26 mouse cellular contexts compared by ENCODE assay signal in the genomic region with DNA sequence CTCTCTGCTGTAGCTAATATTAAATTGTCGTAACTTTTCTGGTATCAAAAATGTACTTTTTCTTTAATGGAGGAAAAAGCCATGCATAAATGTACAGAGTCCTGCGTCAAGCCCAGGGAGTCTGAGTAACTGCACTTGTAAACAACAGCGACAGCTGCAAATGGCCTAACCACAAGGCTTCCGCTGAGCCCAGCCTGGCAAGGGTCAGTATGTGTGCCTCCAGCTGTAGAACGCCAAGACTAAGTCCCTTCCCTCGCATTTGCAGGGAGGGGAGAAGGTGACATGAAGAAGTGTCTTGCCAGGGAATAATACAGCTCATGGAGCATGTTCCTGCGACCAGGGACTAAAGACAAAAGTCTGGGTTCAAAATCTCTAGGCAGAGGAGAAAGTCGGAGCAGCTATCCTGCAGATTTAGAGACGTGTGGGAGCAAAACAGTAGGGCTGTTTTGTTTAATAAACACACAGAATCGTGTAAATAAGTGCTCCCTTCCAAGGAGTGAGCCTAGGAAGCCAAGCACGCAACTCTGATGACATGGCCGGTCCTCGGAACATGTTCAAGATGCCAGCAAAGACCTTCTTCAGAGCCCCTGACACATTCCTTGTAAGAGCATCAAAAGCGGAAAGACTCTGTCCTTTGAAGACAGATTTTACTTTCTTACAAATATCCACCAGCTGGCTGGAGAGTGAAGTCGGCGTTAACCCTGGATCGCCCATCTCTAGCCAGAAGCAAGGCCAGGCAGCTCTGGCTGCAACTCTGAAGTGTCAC.
DNase-seq lines count a peak whose midpoint lies in the region; ATAC-seq and TF ChIP-seq lines count a peak whose summit lies in the region.
"Had no signal": no experiment of that assay in that cellular context is flagged by ENCODE, and none has a peak within 500 bp of the region (broad histone marks: within the 10 kb centered on the region; RNA-seq: fewer than 3 reads in every experiment).

No protein-coding gene starts in this region.

- H3K4me2 ChIP-seq in forebrain, embryonic 11.5 days (ENCODE audit: low read depth, low read length, severe bottlenecking), result no peak overlapping the region
- H3K4me2 ChIP-seq in forebrain, postnatal 0 days (ENCODE audit: low read depth), result no peak overlapping the region
- H3K4me2 ChIP-seq in lung, postnatal 0 days (replicated peaks; ENCODE audit: low read depth, low read length), result no peak overlapping the region
- H3K4me2 ChIP-seq: hindbrain, embryonic 15.5 days; midbrain, embryonic 12.5 days had no signal

- no peaks in the 10 kb centered on the region for H3K36me3 ChIP-seq in forebrain, embryonic 11.5 days (ENCODE audit: control insufficient read depth, insufficient read depth, low read length)
- no peaks in the 10 kb centered on the region for H3K36me3 ChIP-seq in forebrain, postnatal 0 days (ENCODE audit: insufficient read depth)
- H3K36me3 ChIP-seq in C2C12 (ENCODE audit: control insufficient read depth, insufficient read depth), result no peaks in the 10 kb centered on the region
- no peaks in the 10 kb centered on the region for H3K36me3 ChIP-seq in lung, postnatal 0 days (ENCODE audit: insufficient read depth, low read length)
- H3K36me3 ChIP-seq: forebrain, embryonic 10.5 days; heart, embryonic 10.5 days; hindbrain, embryonic 15.5 days; midbrain, embryonic 12.5 days had no signal

- H3K4me3 ChIP-seq in forebrain, embryonic 11.5 days (ENCODE audit: low read depth, low read length), result no peak overlapping the region
- no peak overlapping the region for H3K4me3 ChIP-seq in forebrain, postnatal 0 days (ENCODE audit: low read depth, low read length)
- H3K4me3 ChIP-seq in C2C12 (ENCODE audit: insufficient read depth, poor library complexity, severe bottlenecking), result no peak overlapping the region
- no peak overlapping the region for H3K4me3 ChIP-seq in lung, postnatal 0 days (ENCODE audit: low read depth, low read length)
- H3K4me3 ChIP-seq in olfactory bulb, adult 2 months (ENCODE audit: insufficient read depth, low read depth, low read length), result no peak overlapping the region
- H3K4me3 ChIP-seq: forebrain, embryonic 10.5 days; gastrocnemius, adult 2 months; heart, embryonic 10.5 days; hindbrain, embryonic 15.5 days; layer of hippocampus, adult 2 months; midbrain, embryonic 12.5 days had no signal

- 85% methylated on average over 17 of the region's 17 CpGs for WGBS in forebrain, embryonic 11.5 days
- WGBS in forebrain, postnatal 0 days, result 80% methylated on average over 17 of the region's 17 CpGs
- 55% methylated on average over 17 of the region's 17 CpGs for WGBS in lung, postnatal 0 days
- 58% methylated on average over 17 of the region's 17 CpGs for WGBS in olfactory bulb, adult 2 months

- H3K9ac ChIP-seq in forebrain, embryonic 11.5 days (ENCODE audit: low read length), result no peak overlapping the region
- H3K9ac ChIP-seq in forebrain, postnatal 0 days, result no peak overlapping the region
- H3K9ac ChIP-seq in lung, postnatal 0 days (replicated peaks; ENCODE audit: low read depth), result no peak overlapping the region
- H3K9ac ChIP-seq: hindbrain, embryonic 15.5 days; liver, embryonic 14.5 days; midbrain, embryonic 12.5 days had no signal

- TF ChIP-seq CTCF in forebrain, postnatal 0 days (IDR thresholded peaks at IDR 0.05; ENCODE audit: low read depth), result no peak
- no peak for TF ChIP-seq CTCF in C2C12 (IDR thresholded peaks at IDR 0.05; ENCODE audit: control insufficient read depth, insufficient read depth, insufficient read length)
- TF ChIP-seq CTCF in lung, postnatal 0 days (IDR thresholded peaks at IDR 0.05), result no peak
- no peak for TF ChIP-seq CTCF in olfactory bulb, adult 2 months (IDR thresholded peaks at IDR 0.05; ENCODE audit: insufficient read depth, low read depth, low read length)

- H3K79me3 ChIP-seq in C2C12 (ENCODE audit: low read depth), result no peaks in the 10 kb centered on the region

- H3K27ac ChIP-seq in forebrain, embryonic 11.5 days (ENCODE audit: low read depth, low read length), result no peak overlapping the region
- H3K27ac ChIP-seq in forebrain, postnatal 0 days (ENCODE audit: low read depth, low read length), result no peak overlapping the region
- H3K27ac ChIP-seq in lung, postnatal 0 days (ENCODE audit: low read length), result peak overlapping the region; percentile 54; the same call in 1 of the 2 replicates
- peak overlapping the region; percentile 61 for H3K27ac ChIP-seq in olfactory bulb, adult 2 months (ENCODE audit: insufficient read depth, low read depth, low read length)
- H3K27ac ChIP-seq: forebrain, embryonic 10.5 days; gastrocnemius, adult 2 months; heart, embryonic 10.5 days; hindbrain, embryonic 15.5 days; layer of hippocampus, adult 2 months; liver, embryonic 14.5 days; midbrain, embryonic 12.5 days had no signal

- peak; percentile 37 for DNase-seq in forebrain, embryonic 11.5 days (ENCODE audit: low spot score)
- no peak for DNase-seq in forebrain, postnatal 0 days
- peak; percentile 47 for DNase-seq in lung, postnatal 0 days (ENCODE audit: low spot score)
- DNase-seq in adrenal gland, postnatal 36 days, result no peak
- DNase-seq in adipocyte (ENCODE audit: low spot score), result no peak
- DNase-seq: cerebellum, adult 11 months; cerebellum, adult 9-11 months; gastrocnemius, adult 2 months; heart, postnatal 4 days; kidney, adult 11 months; kidney, postnatal 10 days; layer of hippocampus, postnatal 36 days; right cerebral cortex, postnatal 14 days; spleen, adult 18-20 months; thymus, adult 18-20 months; thymus, postnatal 36 days had no signal

- no peaks in the 10 kb centered on the region for H3K4me1 ChIP-seq in forebrain, embryonic 11.5 days (replicated peaks; ENCODE audit: control insufficient read depth, insufficient read depth, low read length)
- H3K4me1 ChIP-seq in forebrain, postnatal 0 days (ENCODE audit: insufficient read depth), result no peaks in the 10 kb centered on the region
- peaks cover 6% of the 10 kb centered on the region; the same call in 1 of the 2 replicates for H3K4me1 ChIP-seq in lung, postnatal 0 days (ENCODE audit: insufficient read depth, low read depth, low read length)
- peaks cover 43% of the 10 kb centered on the region for H3K4me1 ChIP-seq in olfactory bulb, adult 2 months (ENCODE audit: control insufficient read depth, insufficient read depth, low read length)
- H3K4me1 ChIP-seq: hindbrain, embryonic 15.5 days; midbrain, embryonic 12.5 days had no signal

- no peaks in the 10 kb centered on the region for H3K27me3 ChIP-seq in forebrain, embryonic 11.5 days (ENCODE audit: control insufficient read depth, insufficient read depth, low read length)
- H3K27me3 ChIP-seq in forebrain, postnatal 0 days (ENCODE audit: insufficient read depth, low read length), result no peaks in the 10 kb centered on the region
- H3K27me3 ChIP-seq in C2C12 (ENCODE audit: control insufficient read depth, insufficient read depth, insufficient read length), result peaks cover 33% of the 10 kb centered on the region
- H3K27me3 ChIP-seq in lung, postnatal 0 days (replicated peaks; ENCODE audit: insufficient read depth, low read length), result no peaks in the 10 kb centered on the region
- H3K27me3 ChIP-seq: hindbrain, embryonic 15.5 days; midbrain, embryonic 12.5 days had no signal

- H3ac ChIP-seq in C2C12 (ENCODE audit: control insufficient read depth, insufficient read length, low read depth), result no peak overlapping the region

- TF ChIP-seq EP300 in lung, postnatal 0 days (IDR thresholded peaks at IDR 0.05), result no peak

- no peak for ATAC-seq in forebrain, embryonic 11.5 days (replicated peaks; ENCODE audit: low FRiP score)
- ATAC-seq in forebrain, postnatal 0 days, result no peak
- peak; percentile 60 for ATAC-seq in lung, postnatal 0 days
- ATAC-seq in megakaryocyte-erythroid progenitor cell, adult 5-6 weeks (replicated peaks; ENCODE audit: low FRiP score, low TSS enrichment, poor library complexity, severe bottlenecking), result no peak
- ATAC-seq: CD4-positive, CD25-positive, alpha-beta regulatory T cell, adult 4 months had no signal

- TF ChIP-seq POLR2A in olfactory bulb, adult 2 months (IDR thresholded peaks at IDR 0.05; ENCODE audit: insufficient read depth, low read depth, low read length), result no peak

- no peaks in the 10 kb centered on the region for H3K79me2 ChIP-seq in C2C12 (ENCODE audit: control insufficient read depth, insufficient read depth)

- H3K9me3 ChIP-seq in forebrain, embryonic 11.5 days (ENCODE audit: control insufficient read depth, low read length), result no peaks in the 10 kb centered on the region
- no peaks in the 10 kb centered on the region for H3K9me3 ChIP-seq in forebrain, postnatal 0 days (ENCODE audit: low read length)
- no peaks in the 10 kb centered on the region for H3K9me3 ChIP-seq in lung, postnatal 0 days (ENCODE audit: low read length)
- H3K9me3 ChIP-seq: forebrain, embryonic 10.5 days; heart, embryonic 10.5 days; hindbrain, embryonic 15.5 days; midbrain, embryonic 12.5 days had no signal

TF ChIP-seq in C2C12, 6 proteins besides CTCF, POLR2A, EP300 and RAD21:
- TF ChIP-seq MYOG (IDR thresholded peaks at IDR 0.05; ENCODE audit: control insufficient read depth, extremely low read depth, insufficient read length) (no peak), MAX (IDR thresholded peaks at IDR 0.05) (no peak), MYOD1 (IDR thresholded peaks at IDR 0.05; ENCODE audit: control insufficient read depth, insufficient read length, low read depth) (peak; percentile 33), CEBPB (IDR thresholded peaks at IDR 0.05; ENCODE audit: low read depth) (no peak), USF1 (IDR thresholded peaks at IDR 0.05; ENCODE audit: low read depth) (no peak)

Comparison
In these comparisons a context has a peak if more than half of its experiments do, and no peak if none do; other contexts are left out.
1. DNase-seq: peak in forebrain, embryonic 11.5 days (single experiment) and lung, postnatal 0 days (single experiment); none in forebrain, postnatal 0 days (single experiment), adrenal gland, postnatal 36 days (0 of 2) and adipocyte (single experiment).
2. H3K27ac ChIP-seq: peak in lung, postnatal 0 days (single experiment) and olfactory bulb, adult 2 months (single experiment); none in forebrain, embryonic 11.5 days (single experiment) and forebrain, postnatal 0 days (single experiment).